Mouse (Mus musculus) lung, postnatal 10 days (tissue): ENCODE measurements around the gene Pdss1.
"Not testable (repeated sequence)": the region's sequence is repeated elsewhere in the genome, so short reads cannot be mapped to it uniquely, and the experiment has no call there.

Source experiments
- DNase-seq: peaks from one replicate; pipeline ENCODE4 v3.0.0; 2021

Pdss1 gene

DNA sequence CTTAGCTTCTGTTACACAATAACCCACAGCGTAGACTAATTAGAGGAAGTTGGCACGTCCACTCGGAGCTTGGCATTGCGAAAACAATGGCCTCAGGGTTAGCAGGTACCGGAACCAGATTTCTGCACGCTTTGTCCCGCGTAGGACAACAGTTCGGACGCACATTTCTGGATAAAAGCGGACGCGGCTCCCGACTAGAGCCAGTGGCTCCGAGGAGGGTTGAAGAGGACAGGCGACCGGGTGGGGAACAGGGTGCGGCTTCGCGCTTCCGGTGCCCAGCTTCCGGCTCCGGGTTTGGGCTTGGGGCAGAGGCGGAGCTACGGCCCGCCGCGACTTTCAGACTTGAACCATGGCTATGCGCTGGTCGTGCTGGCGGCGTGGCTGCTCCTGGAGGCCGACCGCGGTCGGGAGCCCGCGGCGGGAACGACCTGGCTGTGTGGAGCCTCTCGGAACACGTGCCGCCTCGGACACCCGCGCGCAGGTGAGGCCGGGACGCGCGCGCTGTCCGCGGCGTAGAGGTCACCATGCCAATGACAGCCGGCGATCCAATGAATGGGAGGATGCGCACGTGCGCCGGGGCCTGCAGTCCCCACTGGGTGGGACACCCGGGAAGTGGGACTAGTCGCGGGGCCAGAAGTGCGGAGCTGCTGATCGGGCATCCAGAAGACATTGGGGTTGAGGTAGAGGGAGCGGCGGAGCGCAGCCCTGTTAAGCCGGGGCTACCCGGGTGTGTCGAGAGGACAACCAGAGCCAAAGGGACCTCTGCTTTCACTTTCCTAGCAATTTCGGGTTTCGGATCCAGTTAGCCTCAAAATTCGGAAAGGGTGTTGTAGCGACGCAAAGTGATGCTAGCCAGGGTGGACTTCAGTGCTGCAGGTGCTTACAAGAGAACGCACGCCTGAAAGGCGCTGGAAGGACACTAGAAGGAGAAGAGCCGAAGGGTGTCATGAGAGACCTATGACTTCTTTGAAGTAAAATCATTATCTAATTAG lies at the start of gene Pdss1:
Gene Pdss1 (plus strand): TSS at position 241 of the 992 bp plus-strand sequence.
- DNase-seq: peak; percentile 95

DNA sequence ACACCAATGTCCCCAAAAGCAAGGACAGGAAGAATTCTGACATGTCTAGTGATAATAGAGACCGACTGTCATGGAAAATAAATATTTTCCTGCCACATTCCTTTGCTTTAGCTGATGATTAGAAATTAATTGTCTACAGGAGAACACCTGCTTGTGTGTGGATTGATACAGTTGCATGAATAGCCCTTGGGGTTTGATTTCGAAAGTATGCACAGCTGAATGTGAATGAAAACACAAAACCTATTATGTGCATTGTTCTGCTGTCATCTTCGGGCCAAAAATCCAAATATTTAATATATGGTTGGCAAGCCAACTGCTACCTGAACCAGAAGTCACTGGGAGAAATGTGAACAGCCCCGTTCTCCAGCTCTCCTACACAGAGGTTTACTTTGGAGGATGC lies 43.4 kb upstream of the Pdss1 start:
- DNase-seq: no peak

DNA sequence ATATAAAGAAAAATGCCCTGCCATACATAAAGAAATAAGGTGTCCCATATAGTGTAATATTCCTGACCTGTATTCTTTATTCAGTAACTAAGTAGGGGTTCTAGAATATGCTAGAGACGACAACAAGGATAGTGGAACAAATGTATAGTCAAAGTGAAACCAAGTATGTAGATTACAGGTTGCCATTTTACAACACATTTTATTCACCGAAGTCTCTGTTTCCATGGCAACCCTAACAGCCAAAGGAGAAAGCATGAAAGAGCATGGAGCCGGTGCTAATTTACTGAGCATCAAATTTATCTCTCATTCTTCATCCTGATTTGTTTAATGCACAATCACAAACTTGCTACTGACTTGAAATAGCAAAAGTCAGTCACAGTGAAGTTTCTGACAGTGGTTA lies 37.8 kb upstream of the Pdss1 start:
- DNase-seq: no peak

DNA sequence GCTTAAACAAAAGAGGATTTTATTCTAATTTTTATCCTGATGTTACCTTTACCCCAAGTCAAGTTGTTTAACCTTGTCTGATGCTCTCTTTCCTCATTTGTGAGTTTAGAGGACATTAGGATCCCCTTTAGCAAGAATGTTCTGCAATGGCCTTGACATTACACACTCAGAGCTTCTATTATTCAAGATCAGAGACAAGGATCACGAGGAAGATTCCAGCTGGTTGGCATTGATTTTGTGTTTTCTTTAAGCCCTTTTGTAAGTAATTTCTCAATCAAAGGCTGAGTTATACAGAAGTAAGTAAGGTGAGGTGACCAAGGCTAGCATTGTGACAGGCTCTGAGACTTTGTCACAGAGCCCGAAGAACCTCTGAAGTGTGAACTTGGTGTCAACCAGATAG lies 33.1 kb upstream of the Pdss1 start:
- DNase-seq: no peak

DNA sequence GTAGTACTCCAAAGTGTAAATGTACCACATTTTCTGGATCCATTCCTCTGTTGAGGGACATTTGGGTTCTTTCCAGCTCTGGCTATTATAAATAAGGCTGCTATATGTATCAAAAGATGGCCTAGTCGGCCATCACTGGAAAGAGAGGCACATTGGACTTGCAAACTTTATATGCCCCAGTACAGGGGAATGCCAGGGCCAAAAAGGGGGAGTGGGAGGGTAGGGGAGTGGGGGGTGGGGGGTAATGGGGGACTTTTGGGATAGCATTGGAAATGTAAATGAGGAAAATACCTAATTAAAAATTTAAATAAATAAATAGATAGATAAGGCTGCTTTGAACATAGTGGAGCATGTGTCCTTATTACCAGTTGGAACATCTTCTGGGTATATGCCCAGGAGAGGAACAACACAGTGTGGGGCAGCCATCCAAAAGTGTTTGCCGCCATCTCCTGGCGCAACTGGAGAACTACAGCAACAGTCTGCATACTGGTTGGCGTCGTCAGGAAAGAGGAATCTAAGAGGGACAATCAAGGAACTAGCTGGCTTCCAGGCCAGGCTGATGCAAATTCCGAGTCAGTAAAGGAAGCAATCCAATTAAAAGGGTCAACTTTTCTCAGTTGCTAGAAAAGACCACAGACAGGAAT lies 30.8 kb upstream of the Pdss1 start:
- DNase-seq: peak; percentile 76

DNA sequence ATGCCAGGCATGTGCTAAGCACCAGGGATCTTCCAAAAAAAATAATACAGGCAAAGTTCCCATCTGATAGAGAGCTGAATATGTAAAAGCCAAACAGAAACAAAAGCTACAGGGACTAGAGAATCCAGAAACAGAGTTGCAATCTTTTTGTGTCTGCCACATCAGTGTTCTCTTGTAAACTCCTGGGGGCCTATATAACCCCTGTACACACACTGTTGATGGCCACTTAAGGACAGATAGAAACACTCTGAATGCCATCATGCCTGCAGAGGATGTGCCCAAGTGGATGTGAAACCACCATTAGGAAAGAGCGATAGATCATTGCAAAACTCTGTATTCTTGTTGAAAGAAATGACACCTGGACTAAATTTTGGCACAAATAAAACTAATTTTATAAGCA lies 29.5 kb upstream of the Pdss1 start:
- no peak for DNase-seq

DNA sequence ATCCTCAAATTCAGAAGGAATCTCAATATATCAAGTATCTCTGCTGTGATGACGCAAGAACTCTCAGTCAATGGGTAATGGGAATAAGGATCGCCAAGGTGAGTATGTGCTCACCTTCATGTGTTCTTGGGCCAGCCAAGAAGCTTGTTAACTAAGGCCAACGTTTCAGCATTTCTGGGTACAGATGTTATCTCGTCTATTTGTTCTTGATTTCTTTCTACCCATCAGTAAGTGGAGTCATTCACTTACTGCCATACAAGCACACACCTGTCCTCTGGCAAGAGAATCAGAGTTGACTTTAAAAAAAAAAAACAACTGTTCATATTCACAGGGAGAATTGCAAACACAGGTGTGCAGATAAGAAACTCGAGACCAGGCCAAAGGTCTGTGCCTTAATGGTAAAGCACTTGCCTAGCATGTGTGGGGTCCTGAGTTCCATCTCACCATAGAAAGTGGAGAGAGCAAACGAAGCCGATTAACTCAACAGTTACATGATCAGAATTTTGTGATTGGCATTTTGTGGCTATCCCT lies 28.4 kb upstream of the Pdss1 start:
- no peak for DNase-seq

DNA sequence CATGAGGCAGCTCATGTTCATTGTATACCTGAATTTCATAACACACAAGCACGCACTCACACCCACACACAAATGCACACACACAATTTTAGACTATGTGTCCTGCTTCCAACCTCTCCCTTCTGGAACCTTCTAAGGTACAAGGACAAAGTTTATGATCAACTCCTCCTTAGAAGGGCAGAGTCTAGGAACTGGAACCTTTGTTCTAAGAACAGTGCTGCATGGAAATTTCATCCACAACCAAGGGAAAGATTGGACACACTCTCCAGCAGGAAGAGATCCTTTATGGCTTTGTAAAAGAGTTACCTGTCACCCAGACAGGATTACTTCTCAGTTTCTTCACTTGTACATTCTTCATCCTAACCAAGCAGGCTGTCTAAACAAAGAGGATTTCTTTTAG lies 22.2 kb upstream of the Pdss1 start:
- DNase-seq: no peak

DNA sequence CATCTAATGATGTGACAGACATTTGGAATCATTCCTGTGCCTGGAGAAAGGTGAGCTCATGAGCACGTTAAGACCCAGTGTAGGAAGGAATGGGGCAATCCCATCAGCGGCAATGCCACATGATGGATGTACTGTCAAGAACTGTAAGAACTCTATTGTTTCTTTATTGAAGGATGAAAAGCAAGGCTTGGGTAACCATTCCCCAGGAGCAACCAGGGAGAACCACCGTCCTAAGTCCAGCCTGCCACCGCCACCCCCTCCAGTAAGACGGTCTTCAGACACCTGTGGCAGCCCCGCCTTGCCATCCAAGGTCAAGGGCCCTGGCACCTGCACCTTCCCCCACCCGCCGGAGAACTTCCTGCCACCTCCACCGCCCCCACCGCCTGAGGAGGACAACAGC lies 20.7 kb upstream of the Pdss1 start:
- DNase-seq: no peak

DNA sequence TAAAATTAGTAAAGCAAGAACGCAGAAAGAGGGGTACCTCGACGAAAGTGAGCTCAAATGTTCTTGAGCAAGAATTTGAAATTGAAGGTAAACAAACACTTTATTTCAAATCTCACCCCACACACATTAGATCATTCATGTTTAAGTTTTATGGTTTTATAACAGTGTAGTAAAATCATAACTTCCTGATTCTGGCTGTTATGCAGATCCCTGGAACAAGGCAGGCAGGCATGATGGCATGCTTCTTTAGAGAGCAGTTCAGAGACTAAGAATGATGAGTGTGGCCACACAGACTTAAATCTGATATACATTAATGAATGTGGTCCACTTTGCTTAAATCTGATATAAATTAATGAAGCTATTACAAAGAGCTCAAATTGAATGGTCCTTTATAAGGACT lies 18.7 kb upstream of the Pdss1 start:
- DNase-seq: no peak

DNA sequence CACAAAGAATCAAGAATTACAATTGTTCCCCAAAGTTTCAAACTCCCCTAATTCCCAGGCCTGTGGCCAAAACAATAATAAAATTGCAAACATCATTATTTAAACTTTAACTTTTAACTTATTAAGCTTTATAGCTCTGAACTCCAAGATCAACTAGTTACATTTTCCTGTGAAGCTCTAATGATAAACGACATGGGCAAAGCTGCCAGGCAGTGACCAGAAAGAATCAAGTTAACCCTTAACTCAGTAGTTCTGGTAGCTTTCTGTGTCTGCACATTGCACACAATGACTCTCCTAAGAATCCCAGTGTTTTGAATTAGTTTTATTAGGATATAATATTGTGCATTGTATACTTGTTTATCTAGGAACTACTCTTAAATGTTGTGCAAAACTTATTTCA lies 16.5 kb upstream of the Pdss1 start:
- no peak for DNase-seq

DNA sequence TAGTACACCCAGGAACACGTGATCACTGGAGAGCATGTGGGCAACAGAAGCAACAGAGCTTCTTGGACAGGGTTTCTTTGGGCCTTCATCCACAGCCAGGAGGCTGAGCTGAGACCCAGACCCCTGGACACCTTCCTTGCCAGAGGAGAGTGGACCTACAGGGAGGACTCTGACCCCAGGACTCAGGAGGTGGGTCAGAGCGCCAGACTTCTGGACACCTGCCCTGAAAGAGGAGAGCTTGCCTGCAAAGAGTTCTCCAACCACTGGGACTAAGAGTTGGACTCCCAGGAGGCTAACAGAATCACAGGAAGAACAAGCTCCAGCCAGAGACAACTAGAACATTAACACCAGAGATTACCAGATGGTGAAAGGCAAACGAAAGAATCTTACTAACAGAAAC lies 14.6 kb upstream of the Pdss1 start:
- DNase-seq: not testable (repeated sequence)

DNA sequence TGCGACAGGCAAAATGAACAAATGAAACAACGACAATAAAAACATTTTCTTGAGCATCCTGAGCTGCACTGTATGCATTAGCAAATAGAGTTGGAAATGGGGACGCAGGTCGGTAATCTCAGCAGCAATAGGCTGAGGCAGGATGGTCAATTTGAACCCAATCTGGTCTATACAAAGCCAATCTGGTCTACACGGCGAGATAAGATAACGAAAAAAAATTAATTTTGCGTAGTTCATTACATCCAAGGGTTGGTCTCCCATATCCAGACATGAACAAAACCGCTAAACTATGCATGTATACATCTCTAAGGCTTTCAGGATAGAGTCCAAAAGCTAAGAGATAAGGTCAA lies 415 bp upstream of the Pdss1 start:
- no peak for DNase-seq

DNA sequence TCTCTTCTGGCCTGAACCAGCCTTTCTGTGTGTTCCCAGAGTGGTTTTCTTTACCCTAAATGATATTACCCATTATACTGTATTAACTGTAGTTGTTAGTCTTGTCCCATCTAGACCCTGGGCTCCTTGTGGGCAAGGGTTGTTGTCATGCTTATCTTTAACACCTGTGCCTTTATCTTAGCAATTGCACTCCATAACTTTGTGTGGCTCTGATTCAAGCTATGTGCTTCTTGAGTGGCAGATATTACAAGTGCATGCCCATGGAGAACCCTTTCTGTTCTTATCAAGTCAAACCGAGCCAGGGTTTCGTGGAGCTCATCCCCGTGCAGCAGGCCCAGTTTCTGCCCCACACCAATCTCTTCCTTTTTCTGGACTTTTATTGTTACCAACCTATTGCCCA lies 8.6 kb downstream of the Pdss1 start:
- DNase-seq: no peak

DNA sequence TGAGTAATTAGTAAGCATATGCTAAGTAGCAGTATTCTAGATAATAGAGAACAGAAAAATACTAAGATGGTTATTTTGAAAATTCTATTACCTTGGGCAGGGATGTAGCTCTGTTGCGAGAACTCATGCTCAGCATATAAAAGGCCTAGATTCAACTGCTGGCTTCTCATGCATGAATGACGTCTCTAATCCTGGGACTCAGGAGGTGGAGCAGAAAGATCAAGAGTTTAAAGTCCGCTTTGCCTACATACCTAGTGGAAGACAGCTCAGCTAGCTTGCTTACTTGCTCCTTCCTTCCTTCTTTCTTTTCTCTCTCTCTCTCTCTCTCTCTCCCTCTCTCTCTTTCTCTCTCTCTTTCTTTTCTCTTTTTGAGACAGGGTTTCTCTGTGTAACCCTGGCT lies 19.1 kb downstream of the Pdss1 start:
- DNase-seq: no peak

DNA sequence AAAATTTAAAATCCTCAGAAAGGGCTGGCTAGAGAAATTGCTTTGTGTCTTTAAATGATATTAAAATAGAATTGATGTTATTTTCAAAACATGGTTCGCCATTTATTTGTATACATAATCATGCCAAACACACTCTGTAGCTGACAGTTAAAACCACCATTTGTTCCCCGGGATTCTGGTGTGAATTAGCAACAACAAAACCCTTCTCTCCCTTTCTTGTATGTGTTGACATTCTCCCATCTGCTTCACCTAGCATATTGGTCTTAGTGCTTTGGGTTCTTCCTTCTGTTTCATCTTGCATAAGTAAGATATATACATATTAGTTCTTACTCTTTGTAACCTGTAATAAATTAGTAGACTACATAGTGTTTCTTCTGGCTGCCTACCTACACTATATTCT lies 23.3 kb downstream of the Pdss1 start:
- DNase-seq: no peak

DNA sequence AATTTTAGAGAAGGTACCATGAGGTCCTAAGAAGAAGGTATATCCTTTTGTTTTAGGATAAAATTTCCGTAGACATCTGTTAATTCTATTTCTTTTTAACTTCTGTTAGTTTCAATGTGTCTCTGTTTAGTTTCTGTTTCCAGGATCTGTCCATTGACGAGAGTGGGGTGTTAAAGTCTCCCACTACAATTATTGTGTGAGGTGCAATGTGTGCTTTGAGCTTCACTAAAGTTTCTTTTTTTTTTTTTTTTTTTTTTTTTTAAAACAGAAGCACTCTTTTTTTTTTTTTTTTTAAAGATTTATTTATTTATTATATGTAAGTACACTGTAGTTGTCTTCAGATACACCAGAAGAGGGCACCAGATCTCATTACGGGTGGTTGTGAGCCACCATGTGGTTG lies 30.6 kb downstream of the Pdss1 start:
- not testable (repeated sequence) for DNase-seq

DNA sequence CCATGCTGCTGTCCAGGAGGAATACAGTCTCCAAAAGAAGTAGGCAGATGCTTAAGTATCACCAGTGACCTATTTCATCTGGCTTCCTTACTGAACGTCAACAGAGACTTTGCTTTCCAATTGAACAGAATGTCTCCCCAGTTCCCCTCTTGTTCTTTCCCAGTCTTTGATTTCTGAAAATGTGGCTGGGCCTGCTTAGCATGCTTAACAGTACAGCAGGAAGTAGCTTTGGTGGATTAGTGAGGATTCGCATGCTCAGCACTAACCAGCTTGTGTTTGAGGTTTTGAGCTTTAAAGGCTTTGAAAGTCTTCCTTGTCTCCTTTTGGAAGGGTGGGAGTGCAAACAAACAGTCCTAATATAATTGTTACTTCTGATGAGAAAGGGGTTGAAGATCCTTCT lies 32.9 kb downstream of the Pdss1 start:
- DNase-seq: no peak

DNA sequence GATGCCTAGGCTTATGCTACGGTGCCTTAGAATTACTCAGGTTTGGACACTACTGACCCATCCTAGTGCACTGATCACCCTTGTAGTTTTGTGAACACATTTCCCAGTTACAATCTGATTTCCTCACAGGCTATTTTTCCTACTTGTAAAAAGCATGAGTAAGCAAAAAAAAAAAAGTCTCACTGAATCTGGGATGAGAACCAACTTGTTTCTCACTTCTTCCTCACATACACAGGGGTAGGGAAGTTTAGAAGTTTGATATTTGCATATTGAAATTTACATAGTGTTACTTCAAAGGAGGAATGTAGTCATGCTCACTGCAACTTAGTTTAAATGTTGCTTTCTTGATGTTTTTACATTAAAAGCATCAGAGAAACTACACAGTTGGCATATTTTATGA lies 38.2 kb downstream of the Pdss1 start:
- no peak for DNase-seq

DNA sequence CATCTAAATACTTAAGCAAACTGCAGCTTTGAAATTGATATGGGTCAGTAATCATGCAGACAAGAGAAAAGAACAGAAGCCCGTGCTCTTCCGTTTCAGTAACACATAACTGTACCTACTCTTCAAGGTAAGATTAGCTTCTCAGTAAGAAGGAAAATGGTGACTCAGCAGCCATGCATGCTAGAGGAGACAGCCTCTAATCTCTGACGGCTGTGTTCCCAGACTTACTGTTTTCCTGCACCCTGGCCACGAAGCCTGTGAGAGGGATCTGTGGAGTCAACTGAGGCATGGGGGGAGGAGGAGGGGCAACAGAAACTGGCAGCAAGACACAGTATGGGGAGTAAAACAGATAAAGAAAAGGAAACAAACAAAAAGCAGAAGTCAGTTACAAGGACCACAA lies 54.6 kb downstream of the Pdss1 start:
- DNase-seq: no peak

DNA sequence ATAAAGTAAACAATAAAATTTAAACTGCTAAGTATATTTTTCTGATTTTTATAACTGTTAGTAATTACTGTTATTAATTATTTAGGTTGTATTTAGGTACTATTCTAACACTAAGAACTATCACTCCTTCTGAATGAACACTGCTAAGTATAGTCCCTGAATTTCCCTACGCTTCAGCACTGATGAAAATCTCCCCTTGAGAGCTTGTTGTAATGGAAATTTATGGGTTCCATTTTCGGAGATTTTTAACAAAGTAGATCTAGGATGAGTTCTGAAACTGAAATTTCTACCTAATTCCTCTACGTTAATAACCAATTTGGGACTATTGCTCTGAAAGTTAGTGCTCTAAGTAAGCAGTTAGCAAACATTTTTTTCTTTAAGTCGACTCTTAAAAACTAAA lies 59.0 kb downstream of the Pdss1 start:
- DNase-seq: no peak

DNA sequence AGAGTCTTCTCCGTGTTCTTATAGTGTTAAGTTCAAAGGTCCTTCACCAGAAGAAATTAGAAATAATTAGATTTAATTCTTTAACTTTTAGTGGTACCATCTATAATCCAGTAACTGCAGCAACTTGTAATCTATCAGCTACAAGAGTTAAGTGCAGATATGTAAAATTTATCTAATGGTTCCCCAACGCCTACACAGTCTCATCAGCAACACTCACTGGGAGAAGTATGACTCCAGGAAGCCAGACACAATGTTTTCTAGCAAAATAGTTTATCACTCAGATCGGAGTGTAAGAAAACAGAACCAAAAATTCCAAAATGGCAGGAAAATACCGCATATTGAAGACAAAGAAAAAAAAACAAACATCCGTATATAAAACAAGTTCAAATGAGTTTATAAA lies 60.6 kb downstream of the Pdss1 start:
- DNase-seq: no peak

DNA sequence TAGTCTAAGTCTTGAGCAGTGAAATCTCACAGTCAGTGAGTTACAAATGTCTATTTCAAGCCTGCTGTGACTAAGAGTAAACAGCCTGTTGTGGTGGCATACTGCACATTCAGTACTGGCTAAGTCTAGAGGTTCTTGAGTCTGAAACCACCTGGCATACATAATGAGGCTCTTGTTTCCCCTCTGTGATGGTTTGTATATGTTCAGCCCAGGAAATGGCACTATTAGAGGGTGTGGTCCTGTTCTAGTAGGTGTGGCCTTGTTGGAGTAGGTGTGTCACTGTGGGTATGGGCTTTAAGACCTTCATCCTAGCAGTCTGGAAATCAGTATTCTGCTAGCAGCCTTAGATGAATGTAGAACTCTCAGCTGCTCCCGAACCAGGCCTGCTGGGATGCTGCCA lies 62.1 kb downstream of the Pdss1 start:
- no peak for DNase-seq

DNA sequence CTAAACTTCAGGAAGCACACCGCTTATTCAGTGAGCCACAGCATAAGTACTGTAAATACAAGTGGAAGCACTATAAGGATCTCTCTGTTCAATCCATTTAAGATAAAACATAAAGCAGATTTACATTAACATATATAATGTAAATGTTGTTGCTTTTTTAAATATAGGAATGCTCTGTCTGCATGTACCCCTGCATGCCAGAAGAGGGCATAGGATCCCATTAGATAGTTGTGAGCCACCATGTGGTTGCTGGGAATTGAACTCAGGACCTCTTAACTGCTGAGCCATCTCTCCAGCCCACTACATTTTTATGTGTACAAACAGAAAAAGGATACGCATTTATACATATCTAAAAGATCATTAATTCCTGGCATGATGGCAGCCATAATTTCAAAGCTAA lies 66.4 kb downstream of the Pdss1 start:
- no peak for DNase-seq
